Mouse (Mus musculus) thymus, adult 2 months (tissue): Measurements from ENCODE around the gene Tk2.

Experiments
- CTCF ChIP-seq: fragments of 200-500 bp; IDR thresholded peaks from 2 replicates; pipeline ENCODE4 v1.5.1; 2012; ENCODE audit warnings: mild to moderate bottlenecking, control low read depth, low read length, moderate library complexity, borderline replicate concordance; ENCODE audit not compliant: control insufficient read depth, poor library complexity, insufficient read depth; ENCODE audit errors: extremely low read depth
- POLR2A ChIP-seq: fragments of 200-500 bp; IDR thresholded peaks from 2 replicates; pipeline ENCODE4 v1.6.1; 2012; ENCODE audit warnings: mild to moderate bottlenecking, low read length, control low read depth, moderate library complexity; ENCODE audit not compliant: control insufficient read depth, poor library complexity, insufficient read depth; ENCODE audit errors: extremely low read depth

GRCm38 (mm10) chr8:104248276-104248675, at the start of gene Tk2:
- TF ChIP-seq CTCF (no peak), POLR2A (peak; percentile 88)
